Mouse (Mus musculus) E14TG2a.4 (cell line): Measurements from ENCODE around the gene Gm21964.

Source experiments
- H3K27me3 ChIP-seq: 2 replicates; pipeline ENCODE4 v1.6.1; 2014; ENCODE audit warnings: low read length, control low read depth; ENCODE audit not compliant: insufficient read depth
- H3K36me3 ChIP-seq: 2 replicates; pipeline ENCODE4 v1.6.1; 2014; ENCODE audit warnings: low read length, control low read depth; ENCODE audit not compliant: insufficient read depth
- H3K4me1 ChIP-seq: replicated peaks from 2 replicates; pipeline ENCODE4 v1.6.1; 2014; ENCODE audit warnings: low read depth, low read length, control low read depth
- H3K4me3 ChIP-seq: replicated peaks from 2 replicates; pipeline ENCODE4 v1.5.1; 2014; ENCODE audit warnings: mild to moderate bottlenecking, low read length
- H3K9me3 ChIP-seq: 2 replicates; pipeline ENCODE4 v1.6.1; 2014; ENCODE audit warnings: low read length, control low read depth
- CTCF ChIP-seq: conservative IDR thresholded peaks from 2 replicates; pipeline ENCODE4 v1.5.1; 2014; ENCODE audit warnings: low read length
- NANOG ChIP-seq: IDR thresholded peaks from 2 replicates; pipeline ENCODE4 v1.6.1; 2014; ENCODE audit warnings: borderline replicate concordance, low read length, mixed read lengths
- POU5F1 ChIP-seq: IDR thresholded peaks from 2 replicates; pipeline ENCODE4 v1.6.1; 2014; ENCODE audit warnings: low read length, borderline replicate concordance

Gene Gm21964

DNA sequence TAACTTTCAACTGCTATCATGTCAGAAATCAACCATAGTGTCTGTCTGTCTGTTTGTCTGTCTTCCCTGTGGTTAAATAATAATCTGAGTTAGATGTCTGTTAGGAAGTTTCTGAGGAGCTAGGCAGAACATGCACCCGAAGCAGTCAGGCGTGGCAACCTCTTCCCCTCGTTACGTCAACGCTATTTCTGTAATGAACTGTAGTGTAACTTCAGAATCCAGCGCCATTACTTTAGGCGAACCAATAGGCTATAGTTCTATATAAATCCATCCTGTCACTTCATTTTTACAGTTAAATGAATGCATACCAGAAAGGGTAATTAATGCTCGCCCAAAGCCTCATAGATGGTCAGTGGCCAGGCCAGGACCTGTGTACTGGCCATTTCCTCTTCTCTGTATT lies 26.5 kb upstream of the Gm21964 start:
- Histone ChIP-seq H3K4me1 (0 out of 2 replicates have a peak, but pooled peaks cover 3% of the 10 kb centered on the region), H3K36me3 (no peaks in the 10 kb centered on the region), H3K4me3 (no peak overlapping the region), H3K27me3 (peaks cover 24% of the 10 kb centered on the region), H3K9me3 (no peaks in the 10 kb centered on the region)
- TF ChIP-seq CTCF = no peak
- TF ChIP-seq POU5F1 = no peak
- no peak for TF ChIP-seq NANOG

DNA sequence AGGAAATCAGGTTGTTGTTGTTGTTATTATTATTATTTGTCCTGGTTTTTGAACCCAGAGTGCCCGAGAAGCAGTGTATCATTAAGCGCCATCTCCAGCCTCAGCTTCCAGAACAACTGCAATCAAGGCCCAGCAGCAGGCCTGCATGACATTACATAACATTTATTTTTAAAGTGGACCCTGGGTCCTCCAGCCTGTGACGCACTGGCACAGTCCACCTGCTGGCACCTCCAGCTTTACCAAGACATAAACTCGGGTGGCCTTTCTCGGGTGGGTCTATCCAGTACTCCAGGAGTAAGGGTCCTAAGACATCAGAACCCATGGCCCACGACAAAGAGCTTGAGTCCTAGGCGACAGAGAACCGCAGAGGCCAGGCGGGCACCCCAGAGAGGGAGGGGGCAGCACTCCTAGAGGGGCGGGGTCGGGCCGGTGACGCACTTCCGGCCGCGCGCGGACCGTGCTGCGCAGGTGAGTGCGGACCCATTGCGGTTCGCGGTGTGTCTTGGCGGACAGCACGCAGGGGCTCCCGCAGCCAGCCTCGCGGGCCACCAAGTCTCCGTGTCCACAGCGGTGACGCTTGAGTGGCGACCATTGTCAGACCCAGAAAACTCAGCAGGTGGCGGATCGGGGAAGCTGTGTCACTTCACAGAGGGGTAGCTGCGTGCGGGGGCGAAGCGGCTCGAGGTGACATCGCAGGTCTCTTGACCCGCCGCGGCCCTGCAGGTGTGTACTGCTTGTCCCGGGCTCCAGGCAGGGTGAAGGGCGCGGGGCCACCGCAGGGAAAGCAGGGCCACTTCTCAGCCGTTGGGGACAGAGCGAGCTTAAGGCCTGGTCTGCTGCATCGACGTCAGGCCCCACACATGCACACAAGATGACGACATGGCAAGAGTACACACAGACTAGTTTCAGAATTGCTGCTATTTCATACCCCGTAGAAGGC lies 21.5 kb upstream of the Gm21964 start, which contains the start of gene Zfp612:
Gene Zfp612, plus strand, starts transcription at position 465 of the 940 bp plus-strand sequence.
- no peak for TF ChIP-seq CTCF
- no peak for TF ChIP-seq POU5F1
- TF ChIP-seq NANOG = no peak
- no peaks in the 10 kb centered on the region for H3K9me3 ChIP-seq
- H3K36me3 ChIP-seq = peaks cover 29% of the 10 kb centered on the region
- H3K27me3 ChIP-seq = peaks cover 20% of the 10 kb centered on the region
- peaks cover 8% of the 10 kb centered on the region; the same call in 1 of the 2 replicates for H3K4me1 ChIP-seq
- H3K4me3 ChIP-seq = peak within 1 kb of the TSS; percentile 83

DNA sequence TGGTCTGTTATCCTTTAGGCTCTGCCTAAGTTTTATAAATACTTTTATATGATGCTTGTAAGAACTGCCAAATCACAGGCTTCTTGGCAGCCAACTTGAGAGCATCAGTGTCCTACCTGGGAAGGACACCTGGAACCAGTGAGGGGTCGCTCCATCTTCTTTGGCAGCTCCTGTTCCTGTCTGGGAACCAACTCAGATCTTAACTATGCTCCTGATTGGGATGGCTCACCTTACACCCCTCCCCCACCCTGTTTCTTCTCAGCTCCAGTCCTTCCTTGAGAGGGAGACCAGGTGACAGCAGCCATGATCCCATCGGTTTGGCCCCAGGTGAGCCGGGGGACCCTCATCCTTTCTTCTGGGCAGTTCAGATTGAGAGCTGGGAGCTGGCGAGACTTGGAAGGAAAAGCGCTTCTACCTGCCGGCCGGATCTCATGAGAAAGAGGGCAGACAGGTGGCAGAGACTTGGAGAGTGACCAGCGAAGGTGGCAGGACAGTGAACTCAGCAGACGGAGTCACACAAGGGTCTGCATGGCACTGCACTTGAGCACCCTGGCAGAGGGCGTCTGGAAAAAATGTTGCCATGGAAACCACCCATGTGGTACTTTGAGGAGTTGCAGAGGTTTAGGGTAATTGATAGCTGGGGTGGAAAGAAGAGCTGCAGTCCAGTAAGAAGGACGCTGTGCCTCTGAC lies 18.4 kb upstream of the Gm21964 start:
- H3K27me3 ChIP-seq = peaks cover 12% of the 10 kb centered on the region
- no peak overlapping the region for H3K4me3 ChIP-seq
- TF ChIP-seq POU5F1 (no peak), NANOG (no peak), CTCF (no peak)
- H3K36me3 ChIP-seq = peaks cover 46% of the 10 kb centered on the region
- H3K4me1 ChIP-seq = peaks cover 8% of the 10 kb centered on the region; the same call in 1 of the 2 replicates
- no peaks in the 10 kb centered on the region for H3K9me3 ChIP-seq

DNA sequence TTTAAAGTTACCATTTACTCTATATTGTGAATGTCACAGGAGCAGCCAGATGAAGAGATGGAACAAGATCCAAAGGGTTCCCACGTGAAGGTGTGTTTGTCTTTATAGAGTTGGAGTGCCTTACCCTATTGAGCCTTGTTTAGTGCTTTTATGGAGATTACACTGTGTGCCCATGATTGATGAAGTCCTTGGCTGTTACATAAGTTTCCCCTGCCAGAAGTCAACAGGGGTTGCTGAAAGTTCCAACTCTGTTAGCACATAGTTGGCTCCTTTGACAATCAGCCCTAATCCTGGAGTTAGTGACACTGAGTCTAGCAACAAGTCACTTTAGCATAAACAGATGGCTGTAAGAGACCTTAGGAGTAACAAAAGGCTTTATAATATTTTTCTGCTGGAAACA lies 9.1 kb upstream of the Gm21964 start:
- Histone ChIP-seq H3K4me3 (no peak overlapping the region), H3K36me3 (peaks cover 23% of the 10 kb centered on the region), H3K9me3 (no peaks in the 10 kb centered on the region), H3K27me3 (peaks cover 15% of the 10 kb centered on the region), H3K4me1 (no peaks in the 10 kb centered on the region; the same call in 1 of the 2 replicates)
- TF ChIP-seq NANOG = no peak
- TF ChIP-seq CTCF = no peak
- TF ChIP-seq POU5F1 = no peak

DNA sequence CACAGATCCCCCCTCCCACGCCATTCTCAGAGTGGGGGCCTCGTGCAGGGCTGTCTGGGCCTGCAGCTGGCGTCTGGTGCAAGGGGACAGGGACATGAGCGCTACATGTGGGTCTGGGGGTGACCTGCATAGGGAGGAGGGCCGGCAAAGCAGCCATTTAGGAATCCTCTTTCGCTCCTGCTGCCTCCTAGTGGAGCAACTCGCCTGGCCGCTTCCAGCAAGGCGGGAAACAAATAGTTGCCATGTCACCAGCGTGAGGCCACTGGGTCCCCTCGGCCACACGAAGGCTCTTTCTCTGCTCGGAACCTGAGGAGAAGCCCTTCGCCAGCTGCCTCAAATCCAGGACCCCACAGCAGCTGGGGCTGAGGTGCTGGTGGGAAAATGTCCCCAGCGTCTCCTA lies 669 bp downstream of the Gm21964 start:
- Histone ChIP-seq H3K9me3 (no peaks in the 10 kb centered on the region), H3K4me1 (peaks cover 14% of the 10 kb centered on the region), H3K36me3 (no peaks in the 10 kb centered on the region), H3K27me3 (peaks cover 53% of the 10 kb centered on the region), H3K4me3 (peak overlapping the region; percentile 32; the same call in 1 of the 2 replicates)
- TF ChIP-seq NANOG = no peak
- peak; percentile 9; the same call in 1 of the 2 replicates for TF ChIP-seq CTCF
- TF ChIP-seq POU5F1 = no peak

DNA sequence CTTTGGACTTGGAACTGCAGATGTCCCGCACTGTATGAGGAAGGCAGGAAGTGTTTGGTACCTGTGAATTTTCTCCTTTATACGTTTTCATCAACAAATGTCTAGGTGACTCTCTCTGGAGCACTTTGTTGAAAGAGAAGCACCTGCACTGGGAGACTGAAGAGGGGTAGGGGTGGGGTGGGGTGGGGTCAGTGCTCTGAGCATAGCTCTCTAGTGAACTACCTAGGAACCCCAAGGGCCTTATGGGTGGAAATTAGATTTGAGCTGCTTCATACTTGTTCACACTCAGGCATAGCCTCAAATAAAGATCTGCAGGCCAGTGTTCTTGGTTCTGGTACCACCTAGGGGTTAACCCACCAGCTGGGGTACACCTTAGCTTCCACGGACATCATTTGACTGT lies 1.6 kb downstream of the Gm21964 start, which contains the start of gene Gm17720:
Gene Gm17720, minus strand, starts transcription at position 101 of the 400 bp plus-strand sequence.
- H3K36me3 ChIP-seq = no peaks in the 10 kb centered on the region
- peaks cover 57% of the 10 kb centered on the region for H3K27me3 ChIP-seq
- peaks cover 14% of the 10 kb centered on the region for H3K4me1 ChIP-seq
- H3K4me3 ChIP-seq = peak within 1 kb of the TSS; percentile 32; the same call in 1 of the 2 replicates
- TF ChIP-seq CTCF = peak; percentile 19; the same call in 1 of the 2 replicates
- TF ChIP-seq POU5F1 = no peak
- no peaks in the 10 kb centered on the region for H3K9me3 ChIP-seq

DNA sequence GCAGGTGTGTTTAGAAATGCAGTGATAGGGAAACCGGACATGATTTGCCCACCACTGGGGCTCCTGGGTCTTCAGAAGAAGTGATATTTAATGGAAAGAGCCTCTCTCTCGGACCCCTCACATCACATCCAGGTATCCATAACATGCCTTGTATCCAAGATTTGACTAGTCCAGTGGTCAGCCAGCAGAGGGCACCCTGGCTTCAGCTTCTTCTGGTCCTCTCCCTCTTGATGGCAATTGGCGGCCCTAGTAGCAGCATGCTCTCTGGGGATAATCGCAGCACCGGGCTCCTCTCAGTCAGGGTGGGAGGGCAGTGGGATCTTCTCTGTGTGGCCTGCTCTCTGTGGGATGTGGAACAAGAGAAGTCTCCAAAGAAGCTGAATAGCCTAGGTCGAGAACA lies 18.7 kb downstream of the Gm21964 start:
- TF ChIP-seq CTCF (peak; percentile 27), POU5F1 (no peak), NANOG (no peak)
- Histone ChIP-seq H3K27me3 (peaks cover 36% of the 10 kb centered on the region), H3K36me3 (no peaks in the 10 kb centered on the region), H3K4me3 (no peak overlapping the region), H3K9me3 (no peaks in the 10 kb centered on the region), H3K4me1 (peaks cover 38% of the 10 kb centered on the region)

DNA sequence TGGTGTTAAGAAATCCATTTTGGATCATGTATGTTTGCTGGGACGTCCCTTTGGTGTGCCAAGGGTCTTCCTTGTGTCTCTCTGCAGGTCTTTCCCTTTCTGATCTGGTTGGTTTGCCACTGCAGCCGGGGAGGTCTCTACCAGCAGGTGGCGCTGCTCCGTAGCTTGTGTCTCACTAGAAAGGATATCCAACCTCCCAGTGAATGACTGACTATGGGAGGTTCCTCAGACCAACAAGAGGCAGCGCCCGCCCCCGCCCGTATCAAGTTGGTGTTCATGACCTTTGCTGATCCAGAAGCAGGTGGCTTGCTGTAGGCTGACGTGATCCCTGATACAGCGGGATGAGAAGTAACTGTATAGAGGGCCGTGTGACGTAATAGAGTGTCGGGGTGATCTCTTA lies 29.5 kb downstream of the Gm21964 start:
- H3K27me3 ChIP-seq = peaks cover 15% of the 10 kb centered on the region; the same call in 1 of the 2 replicates
- peaks cover 36% of the 10 kb centered on the region for H3K4me1 ChIP-seq
- 0 out of 2 replicates have a peak, but pooled peaks cover 4% of the 10 kb centered on the region for H3K9me3 ChIP-seq
- H3K4me3 ChIP-seq = no peak overlapping the region
- H3K36me3 ChIP-seq = no peaks in the 10 kb centered on the region
- no peak for TF ChIP-seq NANOG
- TF ChIP-seq POU5F1 = no peak
- peak; percentile 83 for TF ChIP-seq CTCF
